Mouse (Mus musculus): ENCODE data around the gene Gm2a. TPM values are rescaled to one million over a fixed set of nuclear protein-coding genes. Genes with fewer than 3 reads are reported as not detected.
"Not testable (repeated sequence)": the region's sequence is repeated elsewhere in the genome, so short reads cannot be mapped to it uniquely, and the experiment has no call there.

The Gm2a gene
- polyA plus RNA-seq, 1 experiment from 2014 or later = 22.4 TPM

DNA sequence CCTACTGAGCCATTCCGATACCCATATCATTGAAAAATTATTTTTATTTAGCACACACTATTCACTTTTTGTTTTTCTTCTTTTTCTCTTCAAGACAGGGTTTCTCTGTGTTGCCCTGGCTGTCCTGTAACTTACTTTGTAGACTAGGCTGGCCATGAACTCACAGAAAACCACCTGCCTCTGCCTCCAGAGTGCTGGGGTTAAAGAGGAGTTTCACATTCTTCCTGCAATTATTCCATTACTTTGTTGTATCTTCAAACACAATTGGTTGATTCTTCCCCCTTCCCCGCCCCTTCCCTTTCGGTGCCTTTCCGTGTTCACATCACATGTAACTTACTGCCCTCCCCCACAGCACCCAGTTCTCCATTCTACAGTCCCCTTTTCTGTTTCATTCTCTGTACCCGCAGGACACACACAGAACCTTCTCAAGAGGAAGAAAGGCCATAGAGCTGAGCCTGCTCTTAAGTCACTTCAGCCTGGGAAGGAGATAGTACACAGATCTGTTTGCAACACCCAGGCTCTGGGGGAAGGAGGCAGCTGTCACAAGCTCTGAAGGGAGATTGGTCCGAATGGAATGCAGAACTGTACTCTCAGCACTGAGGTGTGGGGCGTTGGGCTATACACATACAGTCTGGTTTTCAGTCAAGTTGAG, 15.4 kb downstream of the Gm2a start:
- no peak overlapping the region for H3K9ac ChIP-seq
- no peaks in the 10 kb centered on the region for H3K27me3 ChIP-seq
- H3K9me3 ChIP-seq (replicated peaks) = no peaks in the 10 kb centered on the region
- no peak overlapping the region for H3K4me3 ChIP-seq (replicated peaks)
- H3K4me2 ChIP-seq = no peak overlapping the region
- peaks cover 10% of the 10 kb centered on the region; the same call in 1 of the 2 replicates for H3K36me3 ChIP-seq (replicated peaks)
- 18% methylated on average over 7 of the region's 7 CpGs for WGBS (ENCODE audit: insufficient replicate concordance)
- no peaks in the 10 kb centered on the region for H3K4me1 ChIP-seq (replicated peaks)
- ATAC-seq (ENCODE audit: insufficient read depth) = peak; percentile 42
- peak overlapping the region; percentile 66 for H3K27ac ChIP-seq (replicated peaks)

GRCm38 (mm10) chr11:55113861-55114250, 15.9 kb downstream of the Gm2a start:
- 17% methylated on average over 4 of the region's 4 CpGs for WGBS (ENCODE audit: insufficient replicate concordance)
- not testable (repeated sequence) for H3K4me3 ChIP-seq (replicated peaks); H3K9me3 ChIP-seq (replicated peaks); H3K4me2 ChIP-seq; H3K36me3 ChIP-seq (replicated peaks); ATAC-seq (ENCODE audit: insufficient read depth); H3K9ac ChIP-seq; H3K27me3 ChIP-seq; H3K4me1 ChIP-seq (replicated peaks)
- H3K27ac ChIP-seq (replicated peaks) = peak overlapping the region; percentile 66

DNA sequence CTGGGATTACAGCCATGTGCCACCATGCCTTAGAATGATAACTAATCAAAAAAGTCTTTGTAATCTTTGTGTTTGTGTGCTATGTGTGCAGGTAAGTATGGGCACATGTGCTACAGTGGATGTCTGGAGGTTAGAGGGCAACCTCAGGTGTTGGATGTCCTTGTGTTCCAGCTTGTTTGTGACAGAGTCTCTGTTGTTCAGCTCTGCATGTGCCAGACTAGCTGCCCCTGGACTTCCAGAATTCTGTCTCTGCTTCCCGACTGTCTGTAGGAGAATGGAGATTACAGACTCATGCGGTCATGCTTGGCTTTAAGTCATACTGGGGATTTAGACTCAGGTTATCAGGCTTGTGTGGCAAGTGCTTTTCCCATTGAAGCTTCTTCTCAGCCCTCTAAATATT, 16.4 kb downstream of the Gm2a start:
- Histone ChIP-seq H3K4me1 (replicated peaks) (no peaks in the 10 kb centered on the region), H3K27me3 (no peaks in the 10 kb centered on the region), H3K9me3 (replicated peaks) (no peaks in the 10 kb centered on the region), H3K27ac (replicated peaks) (peak overlapping the region; percentile 66), H3K9ac (no peak overlapping the region), H3K4me2 (no peak overlapping the region), H3K4me3 (replicated peaks) (no peak overlapping the region), H3K36me3 (replicated peaks) (peaks cover under 1% of the 10 kb centered on the region; the same call in 1 of the 2 replicates)
- 62% methylated on average over 2 of the region's 2 CpGs for WGBS (ENCODE audit: insufficient replicate concordance)
- ATAC-seq (ENCODE audit: insufficient read depth) = no peak

- Histone ChIP-seq H3K9ac (no peak overlapping the region), H3K4me2 (no peak overlapping the region), H3K27ac (replicated peaks) (no peak overlapping the region), H3K9me3 (replicated peaks) (no peaks in the 10 kb centered on the region), H3K27me3 (no peaks in the 10 kb centered on the region), H3K4me1 (replicated peaks) (no peaks in the 10 kb centered on the region), H3K4me3 (replicated peaks) (no peak overlapping the region), H3K36me3 (replicated peaks) (no peaks in the 10 kb centered on the region)
- ATAC-seq (ENCODE audit: insufficient read depth) = no peak
- 56% methylated on average over 3 of the region's 3 CpGs for WGBS (ENCODE audit: insufficient replicate concordance)
These were observed 18.1 kb downstream of the Gm2a start for GRCm38 (mm10) chr11:55116004-55116403.

DNA sequence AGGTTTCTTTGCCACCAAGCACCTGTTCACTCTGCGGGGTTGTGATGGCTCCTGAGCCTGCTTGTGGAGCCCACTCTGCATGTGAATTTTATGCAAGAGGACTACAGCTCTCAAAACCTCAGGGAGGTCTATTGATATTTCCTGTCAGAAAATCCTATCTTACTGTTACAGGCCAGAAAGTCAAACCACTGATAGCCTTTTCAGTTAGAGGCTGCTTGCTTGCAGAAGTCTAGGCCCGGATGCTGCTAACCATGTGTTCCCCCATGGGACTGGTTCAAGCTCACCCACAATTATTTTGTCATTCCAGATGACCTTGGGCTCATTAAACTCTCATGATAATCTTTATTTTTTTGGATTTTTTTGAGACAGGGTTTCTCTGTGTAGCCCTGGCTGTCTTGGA, 19.1 kb downstream of the Gm2a start:
- Histone ChIP-seq H3K4me2 (no peak overlapping the region), H3K4me1 (replicated peaks) (no peaks in the 10 kb centered on the region), H3K9ac (no peak overlapping the region), H3K27me3 (no peaks in the 10 kb centered on the region), H3K27ac (replicated peaks) (no peak overlapping the region), H3K9me3 (replicated peaks) (no peaks in the 10 kb centered on the region), H3K4me3 (replicated peaks) (no peak overlapping the region), H3K36me3 (replicated peaks) (no peaks in the 10 kb centered on the region)
- no peak for ATAC-seq (ENCODE audit: insufficient read depth)
- 27% methylated on average over 2 of the region's 2 CpGs for WGBS (ENCODE audit: insufficient replicate concordance)

GRCm38 (mm10) chr11:55120279-55120678, 22.4 kb downstream of the Gm2a start:
- H3K27me3 ChIP-seq = no peaks in the 10 kb centered on the region
- H3K4me2 ChIP-seq = no peak overlapping the region
- H3K4me3 ChIP-seq (replicated peaks) = no peak overlapping the region
- no peaks in the 10 kb centered on the region for H3K36me3 ChIP-seq (replicated peaks)
- H3K27ac ChIP-seq (replicated peaks) = no peak overlapping the region
- H3K9me3 ChIP-seq (replicated peaks) = no peaks in the 10 kb centered on the region
- no peak overlapping the region for H3K9ac ChIP-seq
- no peak for ATAC-seq (ENCODE audit: insufficient read depth)
- H3K4me1 ChIP-seq (replicated peaks) = no peaks in the 10 kb centered on the region

DNA sequence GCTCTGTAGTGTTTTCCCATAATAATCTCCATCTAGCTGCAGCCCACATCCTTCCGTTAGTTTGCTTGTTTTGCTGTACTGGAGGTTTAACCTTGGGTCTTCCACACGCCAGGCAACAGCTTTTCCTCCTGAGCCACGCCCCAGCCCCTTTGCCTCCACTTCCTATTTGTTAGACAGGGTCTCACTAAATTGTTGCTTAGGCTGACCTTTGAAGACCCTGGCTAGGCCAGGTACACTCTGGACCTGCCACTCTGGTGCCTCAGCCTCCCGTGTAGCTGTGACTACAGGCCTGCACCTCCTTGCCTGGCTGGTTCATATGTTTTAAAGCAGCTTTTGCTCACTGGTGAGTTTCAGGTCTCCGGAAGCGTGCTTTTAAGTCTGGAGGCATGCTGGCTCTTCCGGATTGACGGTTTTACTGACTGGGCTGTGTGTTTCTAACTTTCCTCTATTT, 22.9 kb downstream of the Gm2a start:
- Histone ChIP-seq H3K27ac (replicated peaks) (peak overlapping the region; percentile 48), H3K9ac (no peak overlapping the region), H3K4me3 (replicated peaks) (no peak overlapping the region), H3K9me3 (replicated peaks) (no peaks in the 10 kb centered on the region), H3K4me2 (no peak overlapping the region), H3K4me1 (replicated peaks) (0 out of 2 replicates have a peak, but pooled peaks cover under 1% of the 10 kb centered on the region), H3K36me3 (replicated peaks) (no peaks in the 10 kb centered on the region), H3K27me3 (no peaks in the 10 kb centered on the region)
- ATAC-seq (ENCODE audit: insufficient read depth) = no peak
- WGBS (ENCODE audit: insufficient replicate concordance) = 37% methylated on average over 8 of the region's 8 CpGs

- Histone ChIP-seq H3K9me3 (replicated peaks) (no peaks in the 10 kb centered on the region), H3K4me2 (no peak overlapping the region), H3K4me1 (replicated peaks) (peaks cover 6% of the 10 kb centered on the region), H3K9ac (no peak overlapping the region), H3K27ac (replicated peaks) (peak overlapping the region; percentile 48; the same call in 1 of the 2 replicates), H3K4me3 (replicated peaks) (no peak overlapping the region), H3K27me3 (no peaks in the 10 kb centered on the region), H3K36me3 (replicated peaks) (no peaks in the 10 kb centered on the region)
- no peak for ATAC-seq (ENCODE audit: insufficient read depth)
- 60% methylated on average over 1 of the region's 1 CpGs for WGBS (ENCODE audit: insufficient replicate concordance)
These were observed 23.5 kb downstream of the Gm2a start for GRCm38 (mm10) chr11:55121430-55121829.

- H3K27me3 ChIP-seq = no peaks in the 10 kb centered on the region
- H3K4me3 ChIP-seq (replicated peaks) = no peak overlapping the region
- no peak for ATAC-seq (ENCODE audit: insufficient read depth)
- H3K27ac ChIP-seq (replicated peaks) = no peak overlapping the region
- H3K36me3 ChIP-seq (replicated peaks) = no peaks in the 10 kb centered on the region
- no peak overlapping the region for H3K4me2 ChIP-seq
- H3K4me1 ChIP-seq (replicated peaks) = peaks cover 17% of the 10 kb centered on the region
- no peaks in the 10 kb centered on the region for H3K9me3 ChIP-seq (replicated peaks)
- 32% methylated on average over 3 of the region's 3 CpGs for WGBS (ENCODE audit: insufficient replicate concordance)
- H3K9ac ChIP-seq = no peak overlapping the region
These were observed 28.7 kb downstream of the Gm2a start for GRCm38 (mm10) chr11:55126663-55127062.

GRCm38 (mm10) chr11:55127937-55128336, 30.0 kb downstream of the Gm2a start:
- ATAC-seq (ENCODE audit: insufficient read depth) = no peak
- Histone ChIP-seq H3K4me1 (replicated peaks) (peaks cover 17% of the 10 kb centered on the region), H3K36me3 (replicated peaks) (no peaks in the 10 kb centered on the region), H3K4me2 (no peak overlapping the region), H3K9ac (no peak overlapping the region), H3K4me3 (replicated peaks) (no peak overlapping the region), H3K27me3 (no peaks in the 10 kb centered on the region), H3K9me3 (replicated peaks) (no peaks in the 10 kb centered on the region), H3K27ac (replicated peaks) (no peak overlapping the region)
- WGBS (ENCODE audit: insufficient replicate concordance) = 41% methylated on average over 6 of the region's 6 CpGs

GRCm38 (mm10) chr11:55128411-55128810, 30.5 kb downstream of the Gm2a start:
- no peak for ATAC-seq (ENCODE audit: insufficient read depth)
- no peak overlapping the region for H3K4me3 ChIP-seq (replicated peaks)
- no peaks in the 10 kb centered on the region for H3K9me3 ChIP-seq (replicated peaks)
- no peak overlapping the region for H3K27ac ChIP-seq (replicated peaks)
- peaks cover 17% of the 10 kb centered on the region for H3K4me1 ChIP-seq (replicated peaks)
- no peaks in the 10 kb centered on the region for H3K27me3 ChIP-seq
- H3K9ac ChIP-seq = no peak overlapping the region
- H3K36me3 ChIP-seq (replicated peaks) = no peaks in the 10 kb centered on the region
- 41% methylated on average over 3 of the region's 3 CpGs for WGBS (ENCODE audit: insufficient replicate concordance)
- no peak overlapping the region for H3K4me2 ChIP-seq

Data from liver, embryonic 15.5 days (tissue).